Mouse (Mus musculus): ENCODE results near the gene Tbck. TPM values are rescaled to one million over a fixed set of nuclear protein-coding genes. Genes with fewer than 3 reads are reported as not detected.
A peak's percentile ranks its signal among the peaks of the same experiment; 100 is the strongest.

The Tbck gene
- total RNA-seq, 1 experiment from 2014 or later: 21.3 TPM

- no peak for ATAC-seq (replicated peaks; ENCODE audit: low read depth, poor library complexity, severe bottlenecking)
Observed at GRCm38 (mm10) chr3:132863843-132864242, 179.9 kb downstream of the Tbck start.

GRCm38 (mm10) chr3:132864329-132864919, 180.5 kb downstream of the Tbck start:
- ATAC-seq (replicated peaks; ENCODE audit: low read depth, poor library complexity, severe bottlenecking): no peak

- peak; percentile 22; the same call in 1 of the 2 replicates for ATAC-seq (replicated peaks; ENCODE audit: low read depth, poor library complexity, severe bottlenecking)
Observed at GRCm38 (mm10) chr3:132864986-132865385, 181.0 kb downstream of the Tbck start.

GRCm38 (mm10) chr3:132865596-132865995, 181.7 kb downstream of the Tbck start:
- no peak for ATAC-seq (replicated peaks; ENCODE audit: low read depth, poor library complexity, severe bottlenecking)

DNA sequence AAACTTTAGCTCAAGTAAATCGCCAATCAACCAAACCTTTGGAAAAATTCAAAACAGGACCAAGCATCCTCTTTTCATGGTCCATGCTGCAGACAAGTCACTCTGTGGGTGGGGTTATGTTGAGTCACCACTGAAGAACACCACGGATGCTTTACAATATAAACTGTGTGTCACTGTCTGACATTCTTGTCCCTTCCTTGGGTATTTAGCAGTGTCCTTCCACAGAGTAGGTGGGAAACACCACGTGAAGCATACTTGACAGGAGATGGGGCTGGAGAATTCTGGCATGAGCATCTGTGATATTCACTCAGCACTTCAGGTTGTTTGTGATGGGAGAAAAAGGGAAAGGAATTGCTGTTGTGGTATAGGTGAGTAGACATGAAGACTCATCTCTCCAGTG, 183.0 kb downstream of the Tbck start:
- ATAC-seq (replicated peaks; ENCODE audit: low read depth, poor library complexity, severe bottlenecking): no peak

DNA sequence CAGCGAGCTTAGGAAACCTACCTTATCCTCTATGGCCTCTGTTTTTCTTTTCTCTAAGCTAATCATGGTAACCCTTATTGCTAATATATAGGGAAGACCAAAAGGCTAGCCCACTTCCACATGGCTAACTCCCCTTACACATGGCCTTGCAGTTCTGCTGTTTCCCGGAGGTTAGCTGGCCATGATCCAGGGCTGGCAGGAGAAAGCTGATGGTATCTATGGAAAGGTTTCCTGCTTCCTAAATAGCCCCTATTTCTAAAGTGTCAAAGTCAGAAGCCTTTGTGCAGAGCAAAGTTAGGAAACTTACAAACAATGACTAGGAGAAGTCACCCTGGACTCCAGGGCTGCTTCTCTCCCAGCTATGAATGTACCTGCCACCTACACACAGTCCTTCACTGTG, 184.9 kb downstream of the Tbck start:
- ATAC-seq (replicated peaks; ENCODE audit: low read depth, poor library complexity, severe bottlenecking): no peak

GRCm38 (mm10) chr3:132870079-132870478, 186.1 kb downstream of the Tbck start:
- no peak for ATAC-seq (replicated peaks; ENCODE audit: low read depth, poor library complexity, severe bottlenecking)

DNA sequence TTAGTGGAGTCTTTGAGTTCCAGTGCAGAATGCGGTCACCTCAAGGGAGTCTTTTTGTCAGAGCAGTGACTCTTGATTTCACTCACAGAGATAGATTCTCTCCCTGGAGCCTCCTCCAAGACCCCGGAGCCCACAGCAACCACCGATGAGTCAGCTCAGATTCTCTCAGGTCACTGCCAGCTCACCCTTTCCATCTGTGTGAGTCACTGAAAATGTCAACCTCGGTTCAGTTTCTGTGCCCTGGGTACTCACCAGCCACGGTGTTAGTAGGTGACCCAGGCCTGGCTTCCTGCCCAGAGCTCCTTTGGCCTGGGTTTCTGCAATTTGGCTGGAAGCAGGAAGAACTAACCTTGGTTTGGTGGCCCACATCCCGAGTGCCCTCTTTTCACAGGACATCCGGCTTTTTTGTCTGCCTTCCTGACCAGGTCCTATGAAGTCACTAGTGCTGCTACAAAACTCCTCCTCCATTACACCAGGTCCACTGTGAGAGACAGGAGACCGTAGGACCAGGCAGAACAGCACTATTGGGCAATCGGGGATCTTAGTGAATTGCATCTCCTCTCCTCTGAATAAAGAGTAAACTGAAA, 187.5 kb downstream of the Tbck start:
- ATAC-seq (replicated peaks; ENCODE audit: low read depth, poor library complexity, severe bottlenecking): peak; percentile 78

DNA sequence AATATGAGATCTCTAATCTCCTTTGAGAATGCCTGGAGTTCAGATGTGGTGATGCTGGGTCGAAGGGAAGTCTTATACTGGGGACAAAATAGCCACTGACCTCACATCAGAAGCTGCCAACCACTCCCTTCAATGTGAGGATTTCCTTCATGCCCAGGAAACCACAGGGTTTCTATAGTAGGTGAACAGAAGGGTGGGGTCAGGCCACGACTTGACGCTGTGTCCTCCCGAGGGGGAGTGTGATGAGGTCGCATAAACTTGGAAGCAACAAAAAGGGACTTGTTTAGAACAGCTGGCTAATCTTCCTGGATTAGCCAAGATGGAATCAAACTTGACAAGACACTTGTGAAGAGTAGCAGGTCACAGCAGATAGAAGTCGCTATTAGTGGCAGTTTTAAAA, 189.3 kb downstream of the Tbck start:
- peak; percentile 31; the same call in 1 of the 2 replicates for ATAC-seq (replicated peaks; ENCODE audit: low read depth, poor library complexity, severe bottlenecking)

- ATAC-seq (replicated peaks; ENCODE audit: low read depth, poor library complexity, severe bottlenecking): no peak
Observed at GRCm38 (mm10) chr3:132876011-132876708, 192.2 kb downstream of the Tbck start.

GRCm38 (mm10) chr3:132876933-132877676, 193.2 kb downstream of the Tbck start:
- ATAC-seq (replicated peaks; ENCODE audit: low read depth, poor library complexity, severe bottlenecking): no peak

GRCm38 (mm10) chr3:132880361-132880760, 196.4 kb downstream of the Tbck start:
- no peak for ATAC-seq (replicated peaks; ENCODE audit: low read depth, poor library complexity, severe bottlenecking)

DNA sequence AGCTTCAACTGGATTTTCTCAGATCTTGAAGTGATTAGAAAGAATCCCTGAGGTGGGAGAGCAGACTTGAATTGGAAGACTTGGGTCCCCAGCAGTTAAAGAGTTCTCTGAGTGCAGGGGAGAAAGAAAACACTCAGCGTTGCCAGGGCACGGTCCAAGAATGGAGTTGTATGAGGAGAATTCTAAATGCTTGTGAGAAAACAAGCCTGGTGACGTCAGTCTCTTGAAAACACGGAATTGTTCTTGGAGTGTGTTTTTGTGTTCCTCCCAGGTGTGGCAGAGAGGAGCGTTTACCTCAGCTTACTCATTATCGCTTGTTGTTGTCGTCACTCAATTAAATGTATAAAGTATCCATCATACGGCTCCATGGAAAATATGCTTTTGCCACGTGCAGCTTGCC, 196.9 kb downstream of the Tbck start:
- no peak for ATAC-seq (replicated peaks; ENCODE audit: low read depth, poor library complexity, severe bottlenecking)

DNA sequence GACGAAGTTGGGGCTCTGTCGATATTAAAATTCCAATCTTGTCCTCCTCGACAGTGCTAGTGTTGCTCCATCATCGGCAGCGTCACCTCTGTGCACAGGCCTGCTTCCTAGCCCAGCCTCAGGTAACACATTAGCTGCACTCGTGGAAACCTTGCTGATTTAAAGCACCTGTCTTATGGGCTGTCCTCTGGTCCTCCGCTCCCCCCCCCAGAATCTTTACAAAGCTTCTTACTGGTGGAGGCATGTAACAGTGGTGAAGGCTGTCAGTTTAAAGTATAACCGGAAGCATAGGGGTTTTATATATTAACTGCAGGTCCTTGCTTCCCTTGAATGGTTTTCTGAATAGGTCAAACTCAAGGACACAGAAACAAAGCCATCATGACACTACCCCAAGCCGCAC, 199.3 kb downstream of the Tbck start:
- ATAC-seq (replicated peaks; ENCODE audit: low read depth, poor library complexity, severe bottlenecking): no peak

- ATAC-seq (replicated peaks; ENCODE audit: low read depth, poor library complexity, severe bottlenecking): no peak
Observed at GRCm38 (mm10) chr3:132884459-132884858, 200.5 kb downstream of the Tbck start.

DNA sequence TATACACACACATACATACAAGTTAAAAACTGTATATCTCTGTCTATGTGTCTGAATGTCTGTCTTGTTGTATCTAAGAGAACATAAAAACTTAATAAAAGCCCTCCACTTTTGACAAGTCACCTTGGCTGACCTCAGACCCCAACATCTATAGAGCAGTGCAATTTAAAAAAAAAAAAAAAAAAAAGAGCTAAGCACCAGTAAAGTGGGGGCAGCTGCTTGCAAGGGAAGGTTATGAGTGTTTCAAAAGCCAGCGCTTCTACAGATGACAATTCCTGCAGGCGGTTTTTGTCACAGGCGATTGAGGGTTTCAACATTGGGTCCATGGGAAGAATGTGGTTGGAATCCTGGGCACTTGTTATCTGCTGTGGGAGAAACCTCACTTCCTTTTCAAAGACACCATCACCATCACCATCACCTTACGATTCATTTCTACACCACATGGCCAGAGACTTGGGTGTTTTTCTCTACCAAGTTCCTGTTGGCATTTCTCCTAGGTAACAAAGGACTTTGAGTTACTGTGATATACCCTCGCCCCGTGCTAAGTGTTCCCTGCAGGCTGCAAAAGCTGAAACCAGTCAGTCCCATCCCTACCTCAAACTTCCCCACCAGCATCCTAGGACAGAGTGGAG, 202.6 kb downstream of the Tbck start:
- ATAC-seq (replicated peaks; ENCODE audit: low read depth, poor library complexity, severe bottlenecking): peak; percentile 85

DNA sequence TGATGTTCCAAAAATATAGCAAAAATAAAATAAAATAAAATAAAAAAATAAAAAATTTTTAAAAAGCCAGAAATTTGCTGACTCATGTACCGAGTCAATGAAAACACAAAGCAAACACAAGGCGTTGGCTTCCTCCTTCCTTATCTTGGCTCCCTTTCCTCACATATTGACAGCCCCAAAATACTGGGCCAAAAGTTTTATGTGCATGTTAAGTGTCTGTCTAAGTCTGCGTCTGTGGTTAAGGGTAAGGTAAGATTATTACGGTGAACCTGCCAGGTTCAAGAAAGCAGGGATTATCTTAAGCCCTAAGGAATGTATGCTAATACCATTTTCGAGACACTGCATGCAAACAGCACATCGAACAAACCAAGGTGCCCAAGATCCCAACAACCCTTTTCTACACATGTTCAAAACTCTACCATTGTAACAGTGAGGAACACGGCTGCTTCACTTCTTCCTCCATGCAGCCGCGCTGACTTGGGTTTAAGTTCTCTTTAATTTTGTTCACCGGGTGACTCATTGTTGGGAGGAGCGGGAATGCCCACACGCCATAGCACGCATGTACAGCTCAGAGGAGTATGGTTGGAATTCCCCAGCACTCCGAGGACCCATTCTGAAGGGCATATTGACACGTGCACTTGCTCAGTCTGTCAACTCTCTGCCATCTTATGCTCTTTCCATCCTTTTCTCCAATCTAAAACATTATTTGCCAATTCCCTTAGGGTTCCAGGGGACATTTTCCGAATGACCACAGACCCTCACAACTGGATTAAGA, 203.3 kb downstream of the Tbck start:
- peak; percentile 75 for ATAC-seq (replicated peaks; ENCODE audit: low read depth, poor library complexity, severe bottlenecking)

Data from common myeloid progenitor, adult 5-6 weeks (primary cell).